Mouse (Mus musculus) heart, postnatal 0 days (tissue): ENCODE measurements around the gene Sh3bp4.

Experiments
- CTCF ChIP-seq: IDR thresholded peaks from 2 replicates; pipeline ENCODE4 v1.5.1; 2016; ENCODE audit warnings: antibody characterized with exemption, control low read depth, low read depth
- EP300 ChIP-seq: IDR thresholded peaks from 2 replicates; pipeline ENCODE4 v1.6.1; 2016; ENCODE audit warnings: antibody characterized with exemption, low read depth

DNA sequence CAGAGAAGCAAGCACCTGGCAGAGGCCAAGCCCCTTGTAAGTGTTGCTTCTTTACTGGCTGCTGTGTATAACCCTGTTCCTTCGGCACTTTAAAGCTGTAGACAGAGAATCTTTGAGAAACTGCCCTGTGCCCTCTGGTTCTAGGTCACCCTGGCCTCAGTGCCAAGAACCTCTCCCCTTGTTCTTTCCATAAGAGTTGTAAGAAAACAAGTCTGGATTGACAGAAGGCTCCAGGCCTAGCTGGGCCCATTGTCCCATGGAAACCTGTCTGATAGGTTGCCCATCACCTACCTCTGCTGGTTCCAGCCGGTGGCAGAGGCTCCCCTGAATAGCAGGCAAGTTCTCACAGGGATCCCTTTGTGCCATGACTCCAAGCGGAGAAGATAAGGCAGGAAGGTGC is 47.9 kb downstream of the Sh3bp4 start:
- TF ChIP-seq CTCF, result no peak
- no peak for TF ChIP-seq EP300
